Comparison of ENCODE assay signal across 9 mouse cellular contexts in the genomic region with DNA sequence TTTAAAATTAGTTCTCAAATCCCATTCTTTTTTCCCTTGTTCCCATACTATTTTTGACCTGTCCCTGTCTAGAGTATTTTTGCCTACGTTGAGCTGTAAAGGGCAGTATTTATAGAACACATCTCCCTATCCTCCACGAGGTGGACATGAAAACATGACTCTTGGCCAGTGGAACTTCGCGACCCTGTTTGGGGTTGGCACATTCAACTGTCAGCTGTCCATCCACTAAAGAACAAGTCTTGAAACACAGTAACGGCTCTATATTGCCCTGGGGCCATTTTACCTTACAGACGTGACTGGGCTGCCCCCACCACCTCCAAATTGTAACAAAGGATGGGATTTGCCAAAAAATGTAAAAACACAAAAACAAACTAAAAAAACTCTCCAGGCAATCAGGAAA. TPM values are rescaled to one million over a fixed set of nuclear protein-coding genes. Genes with fewer than 3 reads are reported as not detected.
A peak's percentile ranks its signal among the peaks of the same experiment; 100 is the strongest.
DNase-seq lines count a peak whose midpoint lies in the region; ATAC-seq and TF ChIP-seq lines count a peak whose summit lies in the region.
"Had no signal": no experiment of that assay in that cellular context is flagged by ENCODE, and none has a peak within 500 bp of the region (broad histone marks: within the 10 kb centered on the region; RNA-seq: fewer than 3 reads in every experiment).

No protein-coding gene starts in this region.

- no peaks in the 10 kb centered on the region for H3K27me3 ChIP-seq in hindbrain, embryonic 10.5 days (ENCODE audit: insufficient read depth, poor library complexity, severe bottlenecking)
- no peaks in the 10 kb centered on the region for H3K27me3 ChIP-seq in liver, postnatal 0 days (ENCODE audit: insufficient read depth, low read length)

- H3K4me3 ChIP-seq in hindbrain, embryonic 10.5 days = peak overlapping the region; percentile 90
- peak overlapping the region; percentile 83 for H3K4me3 ChIP-seq in liver, postnatal 0 days (ENCODE audit: low read depth, low read length)

- H3K4me2 ChIP-seq in liver, postnatal 0 days (ENCODE audit: low read depth, low read length) = peak overlapping the region; percentile 84

- no peak for TF ChIP-seq EP300 in liver, postnatal 0 days (IDR thresholded peaks at IDR 0.05; ENCODE audit: low read depth)

- TF ChIP-seq CTCF in liver, postnatal 0 days (IDR thresholded peaks at IDR 0.05; ENCODE audit: low read depth) = no peak

- no peaks in the 10 kb centered on the region for H3K9me3 ChIP-seq in hindbrain, embryonic 10.5 days
- H3K9me3 ChIP-seq in liver, postnatal 0 days (ENCODE audit: low read length) = no peaks in the 10 kb centered on the region

- peak overlapping the region; percentile 80 for H3K9ac ChIP-seq in liver, postnatal 0 days (replicated peaks)

- WGBS in hindbrain, embryonic 10.5 days = 1% methylated on average over 6 of the region's 6 CpGs
- 2% methylated on average over 6 of the region's 6 CpGs for WGBS in liver, postnatal 0 days (ENCODE audit: insufficient replicate concordance)

- peak; percentile 5 for DNase-seq in kidney, adult 18-20 months
- no peak for DNase-seq in kidney, adult 11 months
- peak; percentile 24 for DNase-seq in c-Kit-positive CD71-positive TER-119-negative erythroid progenitor cells, embryonic 14.5 days (ENCODE audit: low read depth)
- no peak for DNase-seq in hindbrain, embryonic 10.5 days (ENCODE audit: low spot score)
- DNase-seq in liver, postnatal 0 days = peak; percentile 18
- peak; percentile 21 for DNase-seq in testis, postnatal 14 days (ENCODE audit: low spot score)
- DNase-seq in spleen, postnatal 36 days (ENCODE audit: low spot score in 2 of 2) = no peak
- no peak for DNase-seq in spleen, adult 18-20 months

- peak overlapping the region; percentile 99 for H3K27ac ChIP-seq in hindbrain, embryonic 10.5 days
- peak overlapping the region; percentile 91 for H3K27ac ChIP-seq in liver, postnatal 0 days (ENCODE audit: low read depth)
- H3K27ac ChIP-seq: macrophage had no signal

- H3K4me1 ChIP-seq in hindbrain, embryonic 10.5 days (replicated peaks) = peaks cover 19% of the 10 kb centered on the region
- peaks cover 8% of the 10 kb centered on the region for H3K4me1 ChIP-seq in liver, postnatal 0 days (ENCODE audit: insufficient read depth)

- peak; percentile 40; the same call in 1 of the 2 replicates for ATAC-seq in liver, postnatal 0 days

- H3K36me3 ChIP-seq in hindbrain, embryonic 10.5 days = peaks cover 27% of the 10 kb centered on the region
- no peaks in the 10 kb centered on the region for H3K36me3 ChIP-seq in liver, postnatal 0 days (replicated peaks; ENCODE audit: insufficient read depth, low read length)

RNA-seq across cellular contexts. Expression of a gene that starts 1.0 kb away (rescaled TPM):
- 39.8 and 42.4 TPM in 2 replicates for polyA plus RNA-seq in hindbrain, embryonic 10.5 days (2016; fragmentation: Nextera tagmentation; extraction: Ambion mirVana)
- polyA plus RNA-seq in liver, postnatal 0 days (2015; fragmentation: Nextera tagmentation; extraction: Ambion mirVana) = 2.4 and 2.7 TPM in 2 replicates

RNA-seq across cellular contexts. Expression of a gene that starts 24.2 kb away (rescaled TPM):
- 0.47 and 0.77 TPM in 2 replicates for polyA plus RNA-seq in hindbrain, embryonic 10.5 days (2016; fragmentation: Nextera tagmentation; extraction: Ambion mirVana)
- polyA plus RNA-seq in liver, postnatal 0 days (2015; fragmentation: Nextera tagmentation; extraction: Ambion mirVana) = 0.11 and 0.13 TPM in 2 replicates
- polyA plus RNA-seq: macrophage had no signal

Comparison
In these comparisons a context has a peak if more than half of its experiments do, and no peak if none do; other contexts are left out.
1. DNase-seq: peak in kidney, adult 18-20 months (single experiment), c-Kit-positive CD71-positive TER-119-negative erythroid progenitor cells, embryonic 14.5 days (single experiment), liver, postnatal 0 days (single experiment) and testis, postnatal 14 days (single experiment); none in kidney, adult 11 months (single experiment), hindbrain, embryonic 10.5 days (single experiment), spleen, postnatal 36 days (0 of 2) and spleen, adult 18-20 months (0 of 2).
2. RNA of a gene that starts 1.0 kb away (polyA plus RNA-seq): 39.8 to 42.4 TPM in hindbrain, embryonic 10.5 days; 2.4 to 2.7 TPM in liver, postnatal 0 days; every median in the first group is over 10 times any median in the second.